Mouse (Mus musculus) liver, embryonic 12.5 days (tissue): ENCODE results near the gene Hspg2. TPM values are rescaled to one million over a fixed set of nuclear protein-coding genes. Genes with fewer than 3 reads are reported as not detected.

Source experiments
- ATAC-seq: fragments of 200-750 bp; cut with Nextera tagmentation; 2 replicates; pipeline ENCODE4 v1.8.0; 2017; ENCODE audit warnings: moderate number of reproducible peaks, mild to moderate bottlenecking, moderate library complexity
- H3K27ac ChIP-seq: fragments of 300-500 bp; sonication (generic); 2 replicates; pipeline ENCODE4 v1.5.1; 2016; ENCODE audit warnings: mild to moderate bottlenecking
- H3K27me3 ChIP-seq: fragments of 300-500 bp; sonication (generic); replicated peaks from 2 replicates; pipeline ENCODE4 v1.6.1; 2016; ENCODE audit warnings: mild to moderate bottlenecking, moderate library complexity
- H3K36me3 ChIP-seq: fragments of 300-500 bp; sonication (generic); 2 replicates; pipeline ENCODE4 v1.6.1; 2016; ENCODE audit warnings: mild to moderate bottlenecking, moderate library complexity
- H3K4me1 ChIP-seq: fragments of 300-500 bp; sonication (generic); 2 replicates; pipeline ENCODE4 v1.6.1; 2016
- H3K4me2 ChIP-seq: fragments of 300-500 bp; sonication (generic); 2 replicates; pipeline ENCODE4 v1.6.1; 2016; ENCODE audit warnings: mild to moderate bottlenecking, moderate library complexity
- H3K4me3 ChIP-seq: fragments of 300-500 bp; sonication (generic); 2 replicates; pipeline ENCODE4 v1.5.1; 2016; ENCODE audit warnings: mild to moderate bottlenecking, moderate library complexity
- H3K9ac ChIP-seq: fragments of 300-500 bp; sonication (generic); 2 replicates; pipeline ENCODE4 v1.6.1; 2016; ENCODE audit warnings: mild to moderate bottlenecking, moderate library complexity
- H3K9me3 ChIP-seq: fragments of 300-500 bp; sonication (generic); replicated peaks from 2 replicates; pipeline ENCODE4 v1.6.1; 2016; ENCODE audit warnings: mild to moderate bottlenecking, moderate library complexity
- WGBS: fragments of 180-500 bp; shearing (Covaris S2); methylation state at CpG from one replicate; pipeline ENCODE4 v1.1.7; 2016; ENCODE audit not compliant: insufficient replicate concordance; 5-methylcytosine and 5-hydroxymethylcytosine counted together
- polyA plus RNA-seq: library from polyadenylated mRNA; unstranded; fragments of >200 nt; fragmentation: Nextera tagmentation; extraction: Ambion mirVana; gene quantifications from 2 replicates; pipeline ENCODE4 v1.2.1, GENCODE M21; 2016

Hspg2 gene
- polyA plus RNA-seq, 1 experiment from 2014 or later, result 7.3 TPM

DNA sequence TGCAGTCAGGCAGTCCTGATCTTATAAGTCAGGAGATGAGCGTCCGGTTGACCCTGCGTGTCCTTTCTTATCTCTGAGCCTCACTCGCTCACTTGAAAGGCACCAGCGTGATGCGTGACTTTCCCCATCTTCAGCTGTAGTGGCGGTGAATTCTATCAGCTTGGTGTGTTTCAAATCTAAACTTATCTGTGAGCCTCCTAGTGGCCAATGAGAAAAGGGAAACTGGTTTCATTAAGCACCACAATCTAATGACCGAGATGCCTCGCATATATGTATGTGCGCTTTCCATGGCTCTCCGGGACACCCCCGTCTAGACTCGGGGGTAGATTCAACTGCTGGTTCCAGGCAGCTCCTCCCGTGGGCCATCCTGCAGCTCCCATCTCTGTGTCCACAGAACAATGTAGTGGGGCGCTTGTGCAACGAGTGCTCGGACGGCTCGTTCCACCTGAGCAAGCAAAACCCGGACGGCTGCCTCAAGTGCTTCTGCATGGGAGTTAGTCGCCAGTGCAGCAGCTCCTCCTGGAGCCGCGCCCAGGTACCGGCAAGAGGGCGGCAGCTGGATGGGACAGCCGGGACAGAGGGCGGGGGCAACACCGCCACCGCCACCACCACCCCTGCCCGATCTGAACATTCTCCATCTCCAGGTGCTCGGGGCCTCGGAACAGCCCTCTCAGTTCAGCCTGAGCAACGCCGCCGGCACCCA, 49.6 kb downstream of the Hspg2 start:
- 73% methylated on average over 36 of the region's 36 CpGs for WGBS
- Histone ChIP-seq H3K9ac (no peak overlapping the region), H3K4me2 (no peak overlapping the region), H3K4me1 (no peaks in the 10 kb centered on the region), H3K27ac (no peak overlapping the region), H3K27me3 (no peaks in the 10 kb centered on the region), H3K4me3 (no peak overlapping the region), H3K9me3 (no peaks in the 10 kb centered on the region), H3K36me3 (peaks cover 49% of the 10 kb centered on the region)
- ATAC-seq, result no peak

- H3K9me3 ChIP-seq, result no peaks in the 10 kb centered on the region
- H3K27me3 ChIP-seq, result no peaks in the 10 kb centered on the region
- no peak overlapping the region for H3K4me2 ChIP-seq
- no peaks in the 10 kb centered on the region for H3K4me1 ChIP-seq
- no peak overlapping the region for H3K9ac ChIP-seq
- no peak overlapping the region for H3K27ac ChIP-seq
- peaks cover 54% of the 10 kb centered on the region for H3K36me3 ChIP-seq
- 87% methylated on average over 14 of the region's 14 CpGs for WGBS
- no peak overlapping the region for H3K4me3 ChIP-seq
- no peak for ATAC-seq
These were observed 50.2 kb downstream of the Hspg2 start for GRCm38 (mm10) chr4:137518746-137519145.

GRCm38 (mm10) chr4:137520346-137520745, 51.8 kb downstream of the Hspg2 start:
- WGBS, result 78% methylated on average over 5 of the region's 5 CpGs
- Histone ChIP-seq H3K36me3 (peaks cover 59% of the 10 kb centered on the region), H3K4me1 (no peaks in the 10 kb centered on the region), H3K9me3 (no peaks in the 10 kb centered on the region), H3K4me2 (no peak overlapping the region), H3K9ac (no peak overlapping the region), H3K27me3 (no peaks in the 10 kb centered on the region), H3K27ac (no peak overlapping the region), H3K4me3 (no peak overlapping the region)
- no peak for ATAC-seq

- H3K4me1 ChIP-seq, result no peaks in the 10 kb centered on the region
- peaks cover 56% of the 10 kb centered on the region for H3K36me3 ChIP-seq
- no peaks in the 10 kb centered on the region for H3K27me3 ChIP-seq
- no peak overlapping the region for H3K4me2 ChIP-seq
- 79% methylated on average over 11 of the region's 11 CpGs for WGBS
- no peak for ATAC-seq
- no peaks in the 10 kb centered on the region for H3K9me3 ChIP-seq
- H3K9ac ChIP-seq, result no peak overlapping the region
- no peak overlapping the region for H3K4me3 ChIP-seq
- no peak overlapping the region for H3K27ac ChIP-seq
These were observed 53.4 kb downstream of the Hspg2 start for GRCm38 (mm10) chr4:137521966-137522365.

DNA sequence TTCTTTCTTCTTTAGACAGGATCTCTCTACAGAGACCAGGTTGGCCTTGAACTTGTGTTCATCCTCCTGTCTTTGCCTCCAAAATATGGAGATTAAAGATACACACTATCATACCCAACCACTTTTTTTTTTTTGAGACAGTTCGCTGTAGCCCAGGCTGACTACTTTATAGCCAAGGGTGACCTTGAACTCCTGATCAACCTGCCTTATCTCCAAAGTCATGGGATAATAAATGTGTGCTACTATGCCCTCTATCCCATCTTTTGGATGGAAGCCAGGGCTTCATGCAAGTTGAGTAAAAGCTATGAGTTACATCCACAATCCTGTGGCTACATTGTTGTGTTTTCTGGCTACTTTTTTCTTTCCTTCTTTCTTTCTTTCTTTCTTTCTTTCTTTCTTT, 56.9 kb downstream of the Hspg2 start:
- H3K4me1 ChIP-seq, result no peaks in the 10 kb centered on the region
- H3K36me3 ChIP-seq, result peaks cover 44% of the 10 kb centered on the region
- 60% methylated on average over 1 of the region's 1 CpGs for WGBS
- H3K9ac ChIP-seq, result no peak overlapping the region
- no peak overlapping the region for H3K27ac ChIP-seq
- no peaks in the 10 kb centered on the region for H3K27me3 ChIP-seq
- no peaks in the 10 kb centered on the region for H3K9me3 ChIP-seq
- H3K4me3 ChIP-seq, result no peak overlapping the region
- ATAC-seq, result no peak
- no peak overlapping the region for H3K4me2 ChIP-seq

- Histone ChIP-seq H3K27me3 (no peaks in the 10 kb centered on the region), H3K4me1 (no peaks in the 10 kb centered on the region), H3K27ac (no peak overlapping the region), H3K4me3 (no peak overlapping the region), H3K9ac (no peak overlapping the region), H3K9me3 (no peaks in the 10 kb centered on the region), H3K4me2 (no peak overlapping the region), H3K36me3 (peaks cover 44% of the 10 kb centered on the region)
- 60% methylated on average over 4 of the region's 4 CpGs for WGBS
- ATAC-seq, result no peak
These were observed 58.8 kb downstream of the Hspg2 start for GRCm38 (mm10) chr4:137527368-137527767.

DNA sequence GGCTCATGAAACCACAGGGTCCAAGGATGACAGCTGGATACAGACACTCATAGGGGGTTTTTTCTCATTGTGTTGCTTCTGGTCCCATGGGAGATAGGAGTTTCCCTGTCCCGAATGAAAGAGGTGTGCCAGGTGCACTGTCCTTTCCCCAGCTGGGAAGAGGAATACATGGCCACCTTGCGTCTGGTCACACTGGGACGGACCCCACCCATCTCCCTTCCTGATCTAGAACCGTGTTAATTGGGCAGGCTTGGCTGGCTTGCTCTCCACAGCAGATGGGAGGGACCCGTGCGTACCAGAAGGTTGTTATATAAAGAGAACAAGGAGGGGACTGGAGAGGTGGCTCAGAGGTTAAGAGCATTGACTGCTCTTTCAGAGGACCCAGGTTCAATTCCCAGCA, 59.3 kb downstream of the Hspg2 start:
- no peak overlapping the region for H3K4me2 ChIP-seq
- no peaks in the 10 kb centered on the region for H3K9me3 ChIP-seq
- no peaks in the 10 kb centered on the region for H3K27me3 ChIP-seq
- ATAC-seq, result no peak
- H3K9ac ChIP-seq, result no peak overlapping the region
- no peaks in the 10 kb centered on the region for H3K4me1 ChIP-seq
- no peak overlapping the region for H3K4me3 ChIP-seq
- H3K36me3 ChIP-seq, result peaks cover 39% of the 10 kb centered on the region
- H3K27ac ChIP-seq, result no peak overlapping the region
- 66% methylated on average over 6 of the region's 6 CpGs for WGBS

GRCm38 (mm10) chr4:137540356-137540755, 71.8 kb downstream of the Hspg2 start:
- H3K27ac ChIP-seq, result no peak overlapping the region
- H3K36me3 ChIP-seq, result peaks cover 76% of the 10 kb centered on the region
- 64% methylated on average over 14 of the region's 14 CpGs for WGBS

DNA sequence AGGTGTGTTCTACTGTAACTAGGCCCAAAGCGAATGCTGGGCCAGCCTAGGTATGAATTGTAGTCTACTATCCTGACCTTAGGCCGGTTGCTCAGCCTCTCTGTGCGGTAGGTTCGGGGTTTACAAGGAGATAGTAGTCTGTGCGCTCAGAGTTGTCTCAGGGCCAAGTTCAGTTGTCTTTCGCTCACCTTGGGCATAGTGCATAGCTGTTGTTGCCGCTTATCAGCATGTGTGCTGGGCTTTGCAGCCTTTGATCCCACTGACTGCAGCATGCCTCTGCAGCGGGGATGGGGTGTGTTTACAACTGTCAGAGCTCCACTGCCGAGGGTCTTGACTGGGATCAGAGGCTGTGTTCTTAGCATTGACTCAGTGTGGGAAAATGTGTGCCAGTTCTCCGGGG, 74.4 kb downstream of the Hspg2 start:
- H3K27me3 ChIP-seq, result no peaks in the 10 kb centered on the region
- no peak overlapping the region for H3K4me2 ChIP-seq
- H3K9me3 ChIP-seq, result no peaks in the 10 kb centered on the region
- ATAC-seq, result no peak
- H3K27ac ChIP-seq, result no peak overlapping the region
- no peak overlapping the region for H3K9ac ChIP-seq
- H3K4me3 ChIP-seq, result no peak overlapping the region
- no peaks in the 10 kb centered on the region for H3K4me1 ChIP-seq
- peaks cover 80% of the 10 kb centered on the region for H3K36me3 ChIP-seq
- WGBS, result 72% methylated on average over 10 of the region's 10 CpGs

More at GRCm38 (mm10) chr4:137540356-137540755, 71.8 kb downstream of the Hspg2 start:
- no peaks in the 10 kb centered on the region for H3K4me1 ChIP-seq
- no peak overlapping the region for H3K4me3 ChIP-seq
- no peak for ATAC-seq
- H3K9me3 ChIP-seq, result no peaks in the 10 kb centered on the region
- no peak overlapping the region for H3K9ac ChIP-seq
- no peaks in the 10 kb centered on the region for H3K27me3 ChIP-seq
- no peak overlapping the region for H3K4me2 ChIP-seq

GRCm38 (mm10) chr4:137545568-137545967, 77.0 kb downstream of the Hspg2 start:
- Histone ChIP-seq H3K9me3 (no peaks in the 10 kb centered on the region), H3K27ac (no peak overlapping the region), H3K4me1 (no peaks in the 10 kb centered on the region), H3K27me3 (no peaks in the 10 kb centered on the region), H3K9ac (no peak overlapping the region), H3K4me3 (no peak overlapping the region), H3K36me3 (peaks cover 80% of the 10 kb centered on the region), H3K4me2 (no peak overlapping the region)
- WGBS, result 84% methylated on average over 9 of the region's 9 CpGs
- no peak for ATAC-seq

GRCm38 (mm10) chr4:137546003-137546525, 77.5 kb downstream of the Hspg2 start:
- H3K4me3 ChIP-seq, result no peak overlapping the region
- no peaks in the 10 kb centered on the region for H3K4me1 ChIP-seq
- H3K9ac ChIP-seq, result no peak overlapping the region
- no peak overlapping the region for H3K4me2 ChIP-seq
- H3K27ac ChIP-seq, result no peak overlapping the region
- H3K36me3 ChIP-seq, result peaks cover 79% of the 10 kb centered on the region
- ATAC-seq, result no peak
- H3K9me3 ChIP-seq, result no peaks in the 10 kb centered on the region
- 68% methylated on average over 5 of the region's 5 CpGs for WGBS
- H3K27me3 ChIP-seq, result no peaks in the 10 kb centered on the region

DNA sequence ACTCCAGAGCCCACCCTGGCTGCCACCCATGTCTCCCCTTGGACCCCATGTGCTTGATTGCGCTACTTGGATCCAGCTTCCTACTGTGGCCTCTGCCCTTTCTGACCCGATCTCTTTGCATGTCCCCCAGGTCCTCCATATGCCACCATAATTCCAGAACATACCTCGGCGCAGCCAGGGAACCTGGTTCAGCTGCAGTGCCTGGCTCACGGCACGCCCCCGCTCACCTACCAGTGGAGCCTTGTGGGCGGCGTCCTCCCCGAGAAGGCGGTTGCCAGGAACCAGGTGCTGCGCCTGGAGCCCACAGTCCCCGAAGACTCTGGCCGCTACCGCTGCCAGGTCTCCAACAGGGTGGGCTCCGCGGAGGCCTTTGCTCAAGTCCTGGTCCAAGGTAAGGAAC, 84.9 kb downstream of the Hspg2 start:
- no peak overlapping the region for H3K4me2 ChIP-seq
- no peak overlapping the region for H3K9ac ChIP-seq
- H3K36me3 ChIP-seq, result peaks cover 72% of the 10 kb centered on the region
- 84% methylated on average over 17 of the region's 17 CpGs for WGBS
- ATAC-seq, result no peak
- H3K4me1 ChIP-seq, result no peaks in the 10 kb centered on the region
- no peak overlapping the region for H3K4me3 ChIP-seq
- H3K27me3 ChIP-seq, result no peaks in the 10 kb centered on the region
- no peaks in the 10 kb centered on the region for H3K9me3 ChIP-seq
- no peak overlapping the region for H3K27ac ChIP-seq
